Mouse (Mus musculus): ENCODE data around the gene Slco4c1.

DNA sequence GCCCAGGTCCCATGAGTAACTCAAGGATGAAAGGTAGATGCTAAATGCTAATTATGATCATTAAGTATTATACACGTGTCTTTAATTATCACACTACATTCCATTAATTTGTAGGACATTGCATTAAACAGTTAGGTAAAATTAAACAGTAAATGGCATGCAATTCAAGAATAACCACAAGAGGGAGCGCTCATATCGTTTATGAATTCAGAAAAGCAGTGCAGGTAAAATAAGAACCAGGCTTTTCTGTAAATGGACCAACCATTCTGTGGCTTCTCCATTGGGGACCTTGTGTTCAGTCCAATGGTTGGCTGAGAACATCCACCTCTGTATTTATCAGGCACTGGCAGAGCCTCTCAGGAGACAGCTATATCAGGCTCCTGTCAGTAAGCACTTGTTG lies 25.2 kb downstream of the Slco4c1 start:
- TF ChIP-seq EP300 (IDR thresholded peaks at IDR 0.05) (no peak), CTCF (IDR thresholded peaks at IDR 0.05) (peak; percentile 71)

All from lung, postnatal 0 days (tissue).